Mouse (Mus musculus): ENCODE measurements at regions not wholly inside any gene's neighbourhood (a gene's known extent, or its start where the extent isn't known, plus 50 kb on each side); places are given as distances from the start of the nearest gene placed in this dataset.

- 88% methylated on average over 8 of the region's 8 CpGs for WGBS
- no peak for ATAC-seq (ENCODE audit: low FRiP score)
- Histone ChIP-seq H3K36me3 (ENCODE audit: control insufficient read depth, insufficient read depth, low read length) (no peaks in the 10 kb centered on the region), H3K27ac (ENCODE audit: low read depth, low read length) (no peak overlapping the region), H3K4me2 (replicated peaks; ENCODE audit: low read depth, low read length) (no peak overlapping the region), H3K9me3 (ENCODE audit: control insufficient read depth, low read length) (no peaks in the 10 kb centered on the region), H3K9ac (ENCODE audit: low read depth, low read length) (no peak overlapping the region), H3K4me3 (ENCODE audit: low read depth, low read length) (no peak overlapping the region), H3K4me1 (replicated peaks; ENCODE audit: control insufficient read depth, insufficient read depth, low read length) (no peaks in the 10 kb centered on the region), H3K27me3 (ENCODE audit: control insufficient read depth, insufficient read depth, low read length) (no peaks in the 10 kb centered on the region)
- DNase-seq (ENCODE audit: low spot score): no peak
Measured at GRCm38 (mm10) chr6:117527526-117527925, 313.5 kb upstream of the Zfp637 start.

DNA sequence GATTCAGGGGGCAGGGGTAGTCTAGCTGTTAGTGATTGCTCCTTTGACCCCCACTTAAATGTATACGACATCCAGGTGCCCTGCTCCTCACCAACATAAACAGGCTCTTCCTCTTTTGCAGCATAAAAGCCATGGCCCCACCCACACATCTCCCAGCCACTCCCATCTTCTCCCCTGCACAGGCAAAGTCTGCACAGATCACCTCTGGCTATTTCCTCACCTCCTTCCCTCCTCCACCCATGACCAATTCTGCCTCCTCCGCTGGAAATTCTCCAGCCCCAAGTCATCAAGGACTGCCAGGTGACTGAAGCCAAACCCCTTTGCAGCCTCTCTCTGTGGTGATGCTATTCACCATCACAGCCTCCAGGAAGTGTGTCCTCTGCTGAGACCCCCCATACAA, 306.8 kb upstream of the Zfp637 start:
- 54% methylated on average over 2 of the region's 2 CpGs for WGBS

GRCm38 (mm10) chr6:117534991-117535390, 306.0 kb upstream of the Zfp637 start:
- WGBS: 82% methylated on average over 9 of the region's 9 CpGs
- Histone ChIP-seq H3K4me2 (replicated peaks; ENCODE audit: low read depth, low read length) (no peak overlapping the region), H3K27me3 (ENCODE audit: control insufficient read depth, insufficient read depth, low read length) (no peaks in the 10 kb centered on the region), H3K4me1 (replicated peaks; ENCODE audit: control insufficient read depth, insufficient read depth, low read length) (no peaks in the 10 kb centered on the region), H3K36me3 (ENCODE audit: control insufficient read depth, insufficient read depth, low read length) (no peaks in the 10 kb centered on the region), H3K9ac (ENCODE audit: low read depth, low read length) (no peak overlapping the region), H3K27ac (ENCODE audit: low read depth, low read length) (no peak overlapping the region), H3K4me3 (ENCODE audit: low read depth, low read length) (no peak overlapping the region), H3K9me3 (ENCODE audit: control insufficient read depth, low read length) (no peaks in the 10 kb centered on the region)
- ATAC-seq (ENCODE audit: low FRiP score) (no peak), DNase-seq (ENCODE audit: low spot score) (no peak)

More for the DNA sequence above, 306.8 kb upstream of the Zfp637 start:
- DNase-seq (ENCODE audit: low spot score) (no peak), ATAC-seq (ENCODE audit: low FRiP score) (no peak)
- Histone ChIP-seq H3K27ac (ENCODE audit: low read depth, low read length) (no peak overlapping the region), H3K4me3 (ENCODE audit: low read depth, low read length) (no peak overlapping the region), H3K27me3 (ENCODE audit: control insufficient read depth, insufficient read depth, low read length) (no peaks in the 10 kb centered on the region), H3K4me2 (replicated peaks; ENCODE audit: low read depth, low read length) (no peak overlapping the region), H3K9me3 (ENCODE audit: control insufficient read depth, low read length) (no peaks in the 10 kb centered on the region), H3K4me1 (replicated peaks; ENCODE audit: control insufficient read depth, insufficient read depth, low read length) (no peaks in the 10 kb centered on the region), H3K9ac (ENCODE audit: low read depth, low read length) (no peak overlapping the region), H3K36me3 (ENCODE audit: control insufficient read depth, insufficient read depth, low read length) (no peaks in the 10 kb centered on the region)

GRCm38 (mm10) chr6:117536084-117536483, 304.9 kb upstream of the Zfp637 start:
- H3K36me3 ChIP-seq (ENCODE audit: control insufficient read depth, insufficient read depth, low read length): no peaks in the 10 kb centered on the region
- H3K4me2 ChIP-seq (replicated peaks; ENCODE audit: low read depth, low read length): no peak overlapping the region
- no peak overlapping the region for H3K9ac ChIP-seq (ENCODE audit: low read depth, low read length)
- H3K27ac ChIP-seq (ENCODE audit: low read depth, low read length): no peak overlapping the region
- H3K4me3 ChIP-seq (ENCODE audit: low read depth, low read length): no peak overlapping the region
- H3K27me3 ChIP-seq (ENCODE audit: control insufficient read depth, insufficient read depth, low read length): no peaks in the 10 kb centered on the region
- H3K9me3 ChIP-seq (ENCODE audit: control insufficient read depth, low read length): no peaks in the 10 kb centered on the region
- no peak for DNase-seq (ENCODE audit: low spot score)
- H3K4me1 ChIP-seq (replicated peaks; ENCODE audit: control insufficient read depth, insufficient read depth, low read length): no peaks in the 10 kb centered on the region
- WGBS: 91% methylated on average over 4 of the region's 4 CpGs
- no peak for ATAC-seq (ENCODE audit: low FRiP score)

DNA sequence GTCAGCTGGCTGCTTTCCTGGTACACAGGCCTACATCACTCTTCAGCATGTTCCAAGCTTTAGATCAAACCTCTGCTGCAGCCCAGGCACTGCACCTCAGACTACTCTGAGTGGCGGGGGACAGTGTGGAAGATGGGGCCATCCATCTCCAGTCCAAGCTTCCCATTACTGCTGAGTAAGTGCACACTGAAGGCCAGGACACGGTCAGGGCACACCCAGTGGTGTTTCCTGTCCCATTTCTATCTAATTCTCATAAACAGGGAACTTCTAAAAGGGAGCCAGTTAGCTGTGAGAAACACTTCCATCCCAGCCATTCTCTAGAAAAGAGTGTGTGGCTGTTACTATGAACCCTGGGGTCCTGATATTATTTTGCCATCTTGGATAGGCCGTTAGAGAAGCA, 298.5 kb upstream of the Zfp637 start:
- DNase-seq (ENCODE audit: low spot score) (no peak), ATAC-seq (ENCODE audit: low FRiP score) (no peak)
- Histone ChIP-seq H3K9ac (ENCODE audit: low read depth, low read length) (no peak overlapping the region), H3K4me2 (replicated peaks; ENCODE audit: low read depth, low read length) (no peak overlapping the region), H3K27ac (ENCODE audit: low read depth, low read length) (no peak overlapping the region), H3K4me1 (replicated peaks; ENCODE audit: control insufficient read depth, insufficient read depth, low read length) (no peaks in the 10 kb centered on the region), H3K4me3 (ENCODE audit: low read depth, low read length) (no peak overlapping the region), H3K36me3 (ENCODE audit: control insufficient read depth, insufficient read depth, low read length) (no peaks in the 10 kb centered on the region), H3K27me3 (ENCODE audit: control insufficient read depth, insufficient read depth, low read length) (no peaks in the 10 kb centered on the region), H3K9me3 (ENCODE audit: control insufficient read depth, low read length) (no peaks in the 10 kb centered on the region)
- 86% methylated on average over 3 of the region's 3 CpGs for WGBS

DNA sequence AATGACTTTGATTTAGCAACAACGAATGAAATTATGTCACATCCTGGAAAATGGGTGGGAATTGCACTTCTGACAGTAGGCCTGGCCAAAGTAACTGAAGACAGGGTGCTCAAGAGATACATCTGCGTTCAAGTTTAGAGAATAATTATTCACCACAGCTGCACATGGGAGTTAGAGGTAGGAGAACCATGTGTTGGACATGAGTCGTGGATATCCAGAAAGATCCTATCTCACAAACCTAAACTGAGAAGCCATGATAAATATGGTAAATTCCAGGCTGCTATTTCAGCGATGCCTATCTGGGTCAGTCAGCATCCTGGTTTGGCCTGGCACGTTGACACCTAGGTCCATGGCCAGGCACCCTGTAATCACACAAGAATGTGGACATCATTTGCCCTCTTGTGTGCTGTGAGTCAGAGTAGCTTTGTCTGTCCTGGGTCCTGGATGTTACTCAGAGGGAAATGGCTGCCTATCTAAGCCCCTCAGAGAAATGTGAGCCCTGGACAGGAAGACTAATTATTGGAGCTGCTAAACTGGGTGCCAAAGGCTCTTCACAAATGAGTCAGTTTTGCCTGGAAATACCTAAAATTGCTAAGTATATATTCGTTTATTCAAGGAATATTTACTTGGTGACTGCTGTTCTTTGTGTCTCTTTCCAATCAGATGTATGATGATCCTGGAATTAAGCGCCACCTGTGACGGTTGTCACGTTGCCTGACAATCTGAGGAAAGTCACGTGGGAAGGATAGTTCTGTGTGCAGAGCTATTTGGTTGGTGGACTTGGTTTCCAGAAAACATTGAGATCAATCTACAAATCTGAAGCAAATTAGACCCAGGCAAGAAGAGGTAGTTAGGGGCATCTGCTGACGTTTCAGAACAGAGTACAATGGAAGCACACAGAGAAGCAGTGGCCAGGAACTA, 296.4 kb upstream of the Zfp637 start:
- 89% methylated on average over 11 of the region's 11 CpGs for WGBS
- H3K27me3 ChIP-seq (ENCODE audit: control insufficient read depth, insufficient read depth, low read length): no peaks in the 10 kb centered on the region
- no peaks in the 10 kb centered on the region for H3K36me3 ChIP-seq (ENCODE audit: control insufficient read depth, insufficient read depth, low read length)
- no peaks in the 10 kb centered on the region for H3K9me3 ChIP-seq (ENCODE audit: control insufficient read depth, low read length)
- no peak overlapping the region for H3K4me2 ChIP-seq (replicated peaks; ENCODE audit: low read depth, low read length)
- no peak overlapping the region for H3K27ac ChIP-seq (ENCODE audit: low read depth, low read length)
- no peak overlapping the region for H3K9ac ChIP-seq (ENCODE audit: low read depth, low read length)
- DNase-seq (ENCODE audit: low spot score) (no peak), ATAC-seq (ENCODE audit: low FRiP score) (no peak)
- no peak overlapping the region for H3K4me3 ChIP-seq (ENCODE audit: low read depth, low read length)
- H3K4me1 ChIP-seq (replicated peaks; ENCODE audit: control insufficient read depth, insufficient read depth, low read length): no peaks in the 10 kb centered on the region

DNA sequence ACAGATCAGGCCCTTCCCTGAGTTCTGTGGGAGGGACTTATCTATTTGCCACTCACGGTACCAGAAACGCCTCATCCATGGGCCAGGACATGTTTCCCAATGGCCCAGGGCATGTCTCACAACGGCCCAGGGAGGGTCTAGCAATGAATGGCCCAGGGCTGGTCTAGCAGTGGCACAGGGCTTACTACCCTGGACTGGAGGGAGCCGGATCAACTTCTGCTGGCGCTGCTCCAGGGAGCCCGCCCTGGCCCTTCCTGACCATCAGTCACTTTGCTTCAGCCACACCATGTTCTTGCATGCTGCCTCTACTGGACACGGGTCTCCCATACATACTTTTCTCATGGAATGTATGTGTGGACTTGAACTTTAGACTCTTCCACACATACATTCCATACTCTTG, 290.1 kb upstream of the Zfp637 start:
- Histone ChIP-seq H3K27ac (ENCODE audit: low read depth, low read length) (no peak overlapping the region), H3K27me3 (ENCODE audit: control insufficient read depth, insufficient read depth, low read length) (no peaks in the 10 kb centered on the region), H3K4me3 (ENCODE audit: low read depth, low read length) (no peak overlapping the region), H3K4me2 (replicated peaks; ENCODE audit: low read depth, low read length) (no peak overlapping the region), H3K9me3 (ENCODE audit: control insufficient read depth, low read length) (no peaks in the 10 kb centered on the region), H3K4me1 (replicated peaks; ENCODE audit: control insufficient read depth, insufficient read depth, low read length) (no peaks in the 10 kb centered on the region), H3K36me3 (ENCODE audit: control insufficient read depth, insufficient read depth, low read length) (no peaks in the 10 kb centered on the region), H3K9ac (ENCODE audit: low read depth, low read length) (no peak overlapping the region)
- WGBS: 91% methylated on average over 7 of the region's 7 CpGs
- ATAC-seq (ENCODE audit: low FRiP score) (no peak), DNase-seq (ENCODE audit: low spot score) (no peak)

DNA sequence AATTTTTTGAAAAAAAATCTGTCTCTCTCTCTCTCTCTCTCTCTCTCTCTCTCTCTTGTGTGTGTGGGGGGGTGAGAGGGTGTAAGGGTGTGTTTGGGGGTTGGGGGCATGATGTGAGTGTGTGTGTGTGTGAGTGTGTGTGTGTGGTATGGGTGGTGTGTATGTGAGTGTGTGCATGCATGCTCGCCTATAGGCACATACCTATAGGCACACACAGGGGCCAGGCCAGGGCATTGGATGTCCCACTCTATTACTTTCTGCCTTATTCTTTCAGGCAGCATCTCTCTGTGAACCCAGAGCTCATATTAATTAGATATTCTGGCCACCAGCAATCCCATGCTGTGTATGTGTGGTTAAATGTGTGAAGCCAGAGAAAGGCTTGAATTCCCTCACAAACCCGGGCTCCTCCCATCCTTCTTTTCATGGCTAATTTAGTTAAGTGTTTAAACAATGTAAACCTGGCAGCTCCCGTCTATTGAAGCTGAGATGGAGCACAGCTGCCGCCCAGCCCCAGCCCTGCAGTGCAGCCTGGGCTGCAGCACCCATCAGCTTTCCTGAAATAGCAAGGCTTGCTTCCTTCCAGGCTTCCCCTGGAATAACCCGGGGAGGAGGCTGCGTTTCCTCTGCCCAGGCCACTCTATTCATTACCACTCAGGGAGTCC, 288.8 kb upstream of the Zfp637 start:
- H3K27ac ChIP-seq (ENCODE audit: low read depth, low read length): no peak overlapping the region
- no peaks in the 10 kb centered on the region for H3K36me3 ChIP-seq (ENCODE audit: control insufficient read depth, insufficient read depth, low read length)
- WGBS: 27% methylated on average over 6 of the region's 6 CpGs
- no peak overlapping the region for H3K4me2 ChIP-seq (replicated peaks; ENCODE audit: low read depth, low read length)
- ATAC-seq (ENCODE audit: low FRiP score): peak; percentile 77
- H3K9me3 ChIP-seq (ENCODE audit: control insufficient read depth, low read length): no peaks in the 10 kb centered on the region
- H3K4me1 ChIP-seq (replicated peaks; ENCODE audit: control insufficient read depth, insufficient read depth, low read length): no peaks in the 10 kb centered on the region
- peak; percentile 35 for DNase-seq (ENCODE audit: low spot score)
- no peaks in the 10 kb centered on the region for H3K27me3 ChIP-seq (ENCODE audit: control insufficient read depth, insufficient read depth, low read length)
- H3K9ac ChIP-seq (ENCODE audit: low read depth, low read length): no peak overlapping the region
- H3K4me3 ChIP-seq (ENCODE audit: low read depth, low read length): no peak overlapping the region

DNA sequence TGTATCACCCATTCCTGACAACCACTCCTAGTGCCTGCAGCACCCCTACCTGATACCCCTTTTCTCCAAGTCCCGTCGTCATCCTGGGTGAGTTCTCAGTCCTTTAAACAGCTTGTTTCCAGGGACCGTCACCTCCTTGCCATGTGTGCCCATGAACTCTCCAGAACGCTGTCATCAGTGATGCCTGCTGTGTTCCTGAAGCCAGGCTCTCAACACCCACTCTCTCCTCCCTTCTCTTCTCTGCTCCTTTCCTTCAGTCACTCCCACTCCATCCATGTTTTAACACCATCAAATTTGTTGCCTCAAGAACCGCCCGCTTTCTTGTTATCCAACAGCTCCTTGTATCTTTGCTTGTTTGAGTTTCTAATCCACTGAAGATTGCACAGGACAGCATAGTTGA, 277.8 kb upstream of the Zfp637 start:
- Histone ChIP-seq H3K4me2 (replicated peaks; ENCODE audit: low read depth, low read length) (no peak overlapping the region), H3K36me3 (ENCODE audit: control insufficient read depth, insufficient read depth, low read length) (no peaks in the 10 kb centered on the region), H3K4me1 (replicated peaks; ENCODE audit: control insufficient read depth, insufficient read depth, low read length) (no peaks in the 10 kb centered on the region), H3K27ac (ENCODE audit: low read depth, low read length) (no peak overlapping the region), H3K4me3 (ENCODE audit: low read depth, low read length) (no peak overlapping the region), H3K9me3 (ENCODE audit: control insufficient read depth, low read length) (no peaks in the 10 kb centered on the region), H3K27me3 (ENCODE audit: control insufficient read depth, insufficient read depth, low read length) (no peaks in the 10 kb centered on the region), H3K9ac (ENCODE audit: low read depth, low read length) (no peak overlapping the region)
- ATAC-seq (ENCODE audit: low FRiP score): no peak
- no peak for DNase-seq (ENCODE audit: low spot score)
- 95% methylated on average over 6 of the region's 6 CpGs for WGBS

All from hindbrain, embryonic 11.5 days (tissue).